Mouse (Mus musculus) thymus, postnatal 36 days (tissue): Measurements from ENCODE around the gene Cpm.
"Not testable (repeated sequence)": the region's sequence is repeated elsewhere in the genome, so short reads cannot be mapped to it uniquely, and the experiment has no call there.

ENCODE experiments used
- DNase-seq, 2 experiments: peaks; one replicate each; pipeline ENCODE4 v3.0.0; 2022; ENCODE audit warnings: mixed read lengths in 2 of 2

Cpm gene

GRCm38 (mm10) chr10:117607051-117607803, 22.1 kb upstream of the Cpm start:
- DNase-seq = no peak

- DNase-seq = no peak
Observed at GRCm38 (mm10) chr10:117607804-117608279, 21.5 kb upstream of the Cpm start.

GRCm38 (mm10) chr10:117608487-117608886, 20.8 kb upstream of the Cpm start:
- no peak for DNase-seq

GRCm38 (mm10) chr10:117608988-117609809, 20.1 kb upstream of the Cpm start:
- no peak for DNase-seq

GRCm38 (mm10) chr10:117609810-117610090, 19.6 kb upstream of the Cpm start:
- DNase-seq = no peak

- DNase-seq = no peak
Observed at GRCm38 (mm10) chr10:117610160-117610764, 19.0 kb upstream of the Cpm start.

GRCm38 (mm10) chr10:117610794-117611384, 18.4 kb upstream of the Cpm start:
- DNase-seq = no peak

- DNase-seq = no peak
Observed at GRCm38 (mm10) chr10:117611503-117611902, 17.8 kb upstream of the Cpm start.

GRCm38 (mm10) chr10:117611976-117612375, 17.3 kb upstream of the Cpm start:
- no peak for DNase-seq

GRCm38 (mm10) chr10:117612621-117613584, 16.4 kb upstream of the Cpm start:
- DNase-seq = no peak

GRCm38 (mm10) chr10:117613960-117614359, 15.3 kb upstream of the Cpm start:
- no peak for DNase-seq

- no peak for DNase-seq
Observed at GRCm38 (mm10) chr10:117614387-117614786, 14.9 kb upstream of the Cpm start.

- no peak for DNase-seq
Observed at GRCm38 (mm10) chr10:117615239-117615638, 14.1 kb upstream of the Cpm start.

GRCm38 (mm10) chr10:117615746-117616145, 13.6 kb upstream of the Cpm start:
- DNase-seq = no peak

- no peak for DNase-seq
Observed at GRCm38 (mm10) chr10:117616191-117616680, 13.1 kb upstream of the Cpm start.

GRCm38 (mm10) chr10:117616765-117617164, 12.5 kb upstream of the Cpm start:
- DNase-seq = not testable (repeated sequence)

GRCm38 (mm10) chr10:117617568-117618345, 11.5 kb upstream of the Cpm start:
- DNase-seq = no peak

- no peak for DNase-seq
Observed at GRCm38 (mm10) chr10:117619041-117619861, 10.0 kb upstream of the Cpm start.

GRCm38 (mm10) chr10:117619862-117620179, 9.5 kb upstream of the Cpm start:
- no peak for DNase-seq

GRCm38 (mm10) chr10:117620530-117620929, 8.8 kb upstream of the Cpm start:
- no peak for DNase-seq
